Mouse (Mus musculus) midbrain, embryonic 14.5 days (tissue): ENCODE measurements around the gene Idi2. TPM values are rescaled to one million over a fixed set of nuclear protein-coding genes. Genes with fewer than 3 reads are reported as not detected.
"Not testable (repeated sequence)": the region's sequence is repeated elsewhere in the genome, so short reads cannot be mapped to it uniquely, and the experiment has no call there.

ENCODE experiments used
- ATAC-seq: fragments of 200-750 bp; cut with Nextera tagmentation; 2 replicates; pipeline ENCODE4 v1.8.0; 2017; ENCODE audit warnings: moderate number of reproducible peaks, moderate library complexity; ENCODE audit not compliant: low FRiP score, low TSS enrichment
- DNase-seq: peaks from one replicate; pipeline ENCODE4 v3.0.0-alpha.2; 2015
- H3K27ac ChIP-seq: fragments of 300-500 bp; sonication (generic); replicated peaks from 2 replicates; pipeline ENCODE4 v1.5.1; 2014; ENCODE audit warnings: mild to moderate bottlenecking, low read depth, low read length, moderate library complexity
- H3K27me3 ChIP-seq: fragments of 300-500 bp; sonication (generic); 2 replicates; pipeline ENCODE4 v1.6.1; 2014; ENCODE audit warnings: low read length, control low read depth, mixed read lengths; ENCODE audit not compliant: control insufficient read depth, insufficient read depth
- H3K36me3 ChIP-seq: fragments of 300-500 bp; sonication (generic); 2 replicates; pipeline ENCODE4 v1.6.1; 2014; ENCODE audit warnings: low read length, control low read depth; ENCODE audit not compliant: control insufficient read depth, insufficient read depth
- H3K4me1 ChIP-seq: fragments of 300-500 bp; sonication (generic); 2 replicates; pipeline ENCODE4 v1.6.1; 2014; ENCODE audit warnings: mild to moderate bottlenecking, antibody characterized with exemption, low read length, control low read depth; ENCODE audit not compliant: control insufficient read depth, insufficient read depth
- H3K4me2 ChIP-seq: fragments of 300-500 bp; sonication (generic); 2 replicates; pipeline ENCODE4 v1.6.1; 2014; ENCODE audit warnings: mild to moderate bottlenecking, low read length, moderate library complexity
- H3K4me3 ChIP-seq: fragments of 300-500 bp; sonication (generic); replicated peaks from 2 replicates; pipeline ENCODE4 v1.5.1; 2014; ENCODE audit warnings: low read depth, low read length
- H3K9ac ChIP-seq: fragments of 300-500 bp; sonication (generic); replicated peaks from 2 replicates; pipeline ENCODE4 v1.6.1; 2014; ENCODE audit warnings: mild to moderate bottlenecking, low read length, moderate library complexity
- H3K9me3 ChIP-seq: fragments of 300-500 bp; sonication (generic); 2 replicates; pipeline ENCODE4 v1.6.1; 2016; ENCODE audit warnings: low read length, control low read depth, mixed read lengths; ENCODE audit not compliant: control insufficient read depth
- WGBS: fragments of 180-500 bp; shearing (Covaris S2); extraction: QIAGEN DNeasy Blood & Tissue Kit; methylation state at CpG from one replicate; pipeline ENCODE4 v1.1.7; 2014; 5-methylcytosine and 5-hydroxymethylcytosine counted together
- polyA plus RNA-seq: library from polyadenylated mRNA; unstranded; fragments of >200 nt; fragmentation: Nextera tagmentation; extraction: Ambion mirVana; gene quantifications from 2 replicates; pipeline ENCODE4 v1.2.1, GENCODE M21; 2014

Gene Idi2
- 0.09 TPM in 1 of 2 replicates, not detected in the other for polyA plus RNA-seq

DNA sequence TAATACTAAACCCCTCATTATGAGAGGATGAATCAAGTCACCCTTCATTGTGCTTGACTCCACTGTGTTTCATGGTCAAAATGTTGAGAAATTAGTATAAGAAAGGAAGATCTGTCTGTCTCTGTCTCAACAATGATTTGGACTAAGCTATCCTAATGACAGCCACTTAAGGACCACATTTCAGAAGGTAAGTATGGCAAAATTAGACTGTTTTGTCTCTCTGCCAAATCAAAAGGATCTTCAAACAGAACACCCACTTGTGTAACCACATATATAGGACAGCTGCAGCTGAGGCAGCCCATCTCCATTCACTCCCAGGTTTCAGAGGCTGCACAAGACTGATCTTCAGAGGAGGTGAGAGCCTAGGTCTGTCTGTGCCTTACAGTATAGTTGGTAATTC is at the start of gene Idi2:
Idi2 (plus strand) TSS at position 301 of the 400 bp plus-strand sequence.
- not testable (repeated sequence) for H3K36me3 ChIP-seq, H3K27me3 ChIP-seq, DNase-seq, H3K4me2 ChIP-seq, H3K4me3 ChIP-seq, ATAC-seq, H3K9me3 ChIP-seq, H3K27ac ChIP-seq, H3K4me1 ChIP-seq, H3K9ac ChIP-seq

- not testable (repeated sequence) for DNase-seq, H3K4me2 ChIP-seq, H3K9ac ChIP-seq, H3K27ac ChIP-seq, H3K36me3 ChIP-seq, H3K27me3 ChIP-seq, H3K4me1 ChIP-seq, H3K9me3 ChIP-seq, H3K4me3 ChIP-seq, ATAC-seq
- 90% methylated on average over 2 of the region's 2 CpGs for WGBS
These were observed 46.7 kb upstream of the Idi2 start for GRCm38 (mm10) chr13:8905986-8906385.

GRCm38 (mm10) chr13:8913890-8914289 is 38.8 kb upstream of the Idi2 start:
- not testable (repeated sequence) for H3K9me3 ChIP-seq, H3K9ac ChIP-seq, H3K27ac ChIP-seq, ATAC-seq, H3K4me3 ChIP-seq, DNase-seq, H3K36me3 ChIP-seq, H3K27me3 ChIP-seq, H3K4me2 ChIP-seq, H3K4me1 ChIP-seq
- 96% methylated on average over 8 of the region's 8 CpGs for WGBS

DNA sequence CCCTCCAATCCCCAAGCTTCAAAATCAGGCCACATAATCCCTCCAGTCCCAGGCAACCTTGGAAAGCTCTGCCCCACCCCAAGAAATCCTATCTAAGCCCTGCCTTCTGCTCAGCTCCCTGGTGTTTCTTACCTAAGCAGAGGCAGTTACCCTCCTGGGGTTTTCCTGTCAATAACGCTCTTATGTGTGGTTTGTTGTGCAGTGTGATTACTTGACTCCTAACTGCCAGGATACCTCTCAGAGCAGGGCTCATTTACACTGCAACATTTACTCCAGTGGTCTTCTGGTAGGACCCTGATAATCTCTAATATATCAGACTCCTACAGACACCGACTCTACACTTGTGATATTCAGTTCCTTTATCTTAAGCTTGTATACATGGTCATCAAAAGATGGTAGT is 19.2 kb upstream of the Idi2 start:
- H3K27me3 ChIP-seq = no peaks in the 10 kb centered on the region
- WGBS = 64% methylated on average over 2 of the region's 2 CpGs

GRCm38 (mm10) chr13:8937611-8938140 is 15.0 kb upstream of the Idi2 start:
- H3K4me2 ChIP-seq, H3K36me3 ChIP-seq, H3K9me3 ChIP-seq, ATAC-seq, H3K9ac ChIP-seq, H3K27ac ChIP-seq, H3K4me3 ChIP-seq, DNase-seq, H3K4me1 ChIP-seq, H3K27me3 ChIP-seq: not testable (repeated sequence)
- WGBS = 80% methylated on average over 6 of the region's 6 CpGs

More for the DNA sequence above, 19.2 kb upstream of the Idi2 start:
- no peak for DNase-seq
- no peaks in the 10 kb centered on the region for H3K9me3 ChIP-seq
- no peak overlapping the region for H3K9ac ChIP-seq
- no peaks in the 10 kb centered on the region for H3K4me1 ChIP-seq
- no peak overlapping the region for H3K27ac ChIP-seq
- no peak overlapping the region for H3K4me3 ChIP-seq
- no peak for ATAC-seq
- H3K36me3 ChIP-seq = no peaks in the 10 kb centered on the region
- H3K4me2 ChIP-seq = no peak overlapping the region

GRCm38 (mm10) chr13:8941110-8941509 is 11.6 kb upstream of the Idi2 start:
- H3K36me3 ChIP-seq, H3K4me3 ChIP-seq, H3K4me2 ChIP-seq, H3K9me3 ChIP-seq, H3K9ac ChIP-seq, H3K27ac ChIP-seq, H3K27me3 ChIP-seq, DNase-seq, H3K4me1 ChIP-seq, ATAC-seq: not testable (repeated sequence)
- 92% methylated on average over 4 of the region's 4 CpGs for WGBS

DNA sequence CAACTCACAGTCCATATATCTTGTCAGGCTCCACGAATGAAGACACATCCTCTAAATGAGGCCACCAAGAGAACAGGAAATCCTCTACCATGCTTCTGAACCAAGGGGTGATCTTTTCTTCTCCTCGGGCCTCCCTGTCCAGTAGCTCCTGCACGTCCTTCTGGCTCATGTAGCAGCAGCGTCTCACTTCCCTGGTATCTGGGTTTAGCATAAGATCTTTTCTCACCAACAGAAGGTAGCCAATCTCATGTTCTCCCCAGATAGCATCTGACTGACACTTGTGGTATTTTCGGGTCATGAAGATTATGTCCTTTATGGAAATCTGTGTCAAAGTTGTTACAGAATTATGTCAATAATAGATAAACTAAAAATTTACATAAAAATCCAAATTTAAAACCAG is 11.0 kb upstream of the Idi2 start:
- not testable (repeated sequence) for H3K4me2 ChIP-seq, H3K4me1 ChIP-seq, DNase-seq, H3K9ac ChIP-seq, H3K27me3 ChIP-seq, H3K4me3 ChIP-seq, H3K9me3 ChIP-seq, H3K27ac ChIP-seq, ATAC-seq, H3K36me3 ChIP-seq
- WGBS = 86% methylated on average over 1 of the region's 5 CpGs

DNA sequence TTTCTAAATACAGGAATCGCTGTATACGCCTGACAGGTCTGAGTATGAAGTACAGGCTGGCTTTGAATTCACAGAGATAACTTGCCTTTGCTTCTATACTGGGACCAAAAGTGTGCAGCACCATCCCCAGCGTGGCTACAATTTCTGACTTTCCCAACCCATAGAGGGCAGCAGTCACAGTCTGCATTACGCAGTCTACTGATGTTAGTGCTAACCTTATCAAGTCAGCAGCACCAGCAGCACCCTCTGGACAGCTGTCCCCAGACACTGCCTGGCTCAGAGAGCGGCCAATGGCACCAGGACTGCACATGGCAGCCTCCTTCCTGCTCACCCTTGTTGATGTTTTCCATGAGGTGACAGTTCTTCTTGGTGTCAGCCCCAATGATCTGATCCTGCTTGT is 8.8 kb upstream of the Idi2 start:
- WGBS = no CpG with 5 or more reads among the region's 5 CpGs
- not testable (repeated sequence) for ATAC-seq

DNA sequence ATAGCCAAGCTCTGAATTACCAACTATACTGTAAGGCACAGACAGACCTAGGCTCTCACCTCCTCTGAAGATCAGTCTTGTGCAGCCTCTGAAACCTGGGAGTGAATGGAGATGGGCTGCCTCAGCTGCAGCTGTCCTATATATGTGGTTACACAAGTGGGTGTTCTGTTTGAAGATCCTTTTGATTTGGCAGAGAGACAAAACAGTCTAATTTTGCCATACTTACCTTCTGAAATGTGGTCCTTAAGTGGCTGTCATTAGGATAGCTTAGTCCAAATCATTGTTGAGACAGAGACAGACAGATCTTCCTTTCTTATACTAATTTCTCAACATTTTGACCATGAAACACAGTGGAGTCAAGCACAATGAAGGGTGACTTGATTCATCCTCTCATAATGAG is 4.5 kb upstream of the Idi2 start, which contains the start of gene Gm9745:
Gm9745 (minus strand) TSS at position 101 of the 400 bp plus-strand sequence.
- not testable (repeated sequence) for H3K36me3 ChIP-seq, H3K27ac ChIP-seq, H3K9ac ChIP-seq, ATAC-seq, H3K9me3 ChIP-seq, DNase-seq, H3K4me1 ChIP-seq, H3K27me3 ChIP-seq, H3K4me3 ChIP-seq, H3K4me2 ChIP-seq

More for the DNA sequence above, 8.8 kb upstream of the Idi2 start:
- not testable (repeated sequence) for H3K9me3 ChIP-seq, H3K4me1 ChIP-seq, H3K4me2 ChIP-seq, H3K9ac ChIP-seq, H3K36me3 ChIP-seq, H3K4me3 ChIP-seq, DNase-seq, H3K27me3 ChIP-seq, H3K27ac ChIP-seq
